Mouse (Mus musculus): ENCODE measurements around the gene Cilp. TPM values are rescaled to one million over a fixed set of nuclear protein-coding genes. Genes with fewer than 3 reads are reported as not detected.
A peak's percentile ranks its signal among the peaks of the same experiment; 100 is the strongest.

The Cilp gene
- polyA plus RNA-seq, 1 experiment, result 0.15 TPM

DNA sequence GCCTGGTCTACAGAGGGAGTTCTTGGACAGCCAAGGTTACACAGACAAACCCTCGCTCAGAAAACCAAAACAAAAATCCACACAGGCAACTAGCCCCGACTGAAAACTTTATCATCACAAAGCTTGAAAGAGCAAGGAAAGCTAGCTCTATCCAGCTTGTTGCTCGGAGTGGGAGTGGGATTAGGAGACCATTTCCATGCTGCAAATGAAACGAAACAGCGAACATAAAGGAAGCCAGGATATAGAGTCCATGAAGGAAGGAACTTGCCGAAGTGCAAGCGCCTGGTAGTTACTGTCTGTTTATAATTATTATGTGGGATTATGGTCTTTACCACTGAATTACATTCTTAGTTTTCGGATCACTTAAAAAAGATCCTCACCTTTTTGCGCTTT is 28.6 kb downstream of the Cilp start:
- H3K9ac ChIP-seq (ENCODE audit: low read depth, poor library complexity, severe bottlenecking), result peak overlapping the region; percentile 74
- peaks cover 4% of the 10 kb centered on the region; the same call in 1 of the 2 replicates for H3K36me3 ChIP-seq (ENCODE audit: control insufficient read depth, insufficient read depth, low read length, poor library complexity, severe bottlenecking)
- no peaks in the 10 kb centered on the region for H3K4me1 ChIP-seq (ENCODE audit: control insufficient read depth, insufficient read depth, low read length)
- TF ChIP-seq EP300 (IDR thresholded peaks at IDR 0.05; ENCODE audit: insufficient read depth, low read depth, low read length) (no peak), CTCF (IDR thresholded peaks at IDR 0.05; ENCODE audit: low read depth, low read length) (no peak), POLR2A (IDR thresholded peaks at IDR 0.05; ENCODE audit: insufficient read depth, low read length) (no peak)
- peak overlapping the region; percentile 84 for H3K4me3 ChIP-seq (ENCODE audit: low read depth, low read length)
- H3K9me3 ChIP-seq (replicated peaks; ENCODE audit: control insufficient read depth, insufficient read depth, low read length, poor library complexity, severe bottlenecking), result no peaks in the 10 kb centered on the region
- H3K27me3 ChIP-seq (ENCODE audit: control insufficient read depth, insufficient read depth, low read length, poor library complexity, severe bottlenecking), result no peaks in the 10 kb centered on the region
- peak overlapping the region; percentile 43; the same call in 1 of the 2 replicates for H3K27ac ChIP-seq (ENCODE audit: insufficient read depth, low read length)

DNA sequence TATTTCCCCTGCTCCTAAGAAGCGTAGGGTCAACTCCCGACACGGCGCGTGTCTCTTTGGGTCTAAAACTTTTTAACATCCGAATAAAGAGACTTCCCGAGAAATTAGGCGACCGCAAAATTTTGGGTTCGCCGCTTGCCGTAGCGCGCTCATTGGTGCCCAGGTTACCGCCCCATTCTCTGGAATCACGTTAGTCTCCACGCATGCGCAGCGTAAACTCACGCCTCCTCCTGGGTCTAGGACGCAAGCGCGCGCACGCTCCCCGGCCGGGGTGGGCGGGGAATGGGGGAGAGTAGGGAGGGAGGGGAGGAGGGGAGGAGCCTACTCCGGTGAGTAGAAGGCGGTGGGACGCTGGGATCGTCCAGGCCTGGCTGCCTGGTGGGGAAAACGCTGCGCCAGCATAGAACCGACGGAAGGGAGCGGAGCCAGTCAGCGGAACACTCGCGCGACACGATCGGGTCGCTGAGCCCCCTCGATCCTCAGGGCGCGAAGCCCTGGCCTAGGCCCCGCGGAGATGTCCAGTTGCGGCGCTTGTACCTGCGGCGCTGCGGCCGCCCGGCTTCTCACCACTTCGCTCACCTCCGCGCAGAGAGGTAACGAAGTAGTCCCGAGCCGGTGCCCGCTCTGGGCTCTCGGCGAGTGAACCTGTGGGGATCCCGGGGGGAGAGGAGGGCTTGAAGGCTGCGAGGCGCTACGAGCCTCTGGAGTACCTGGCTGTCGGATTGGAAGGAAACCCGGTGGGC is 29.2 kb downstream of the Cilp start, which contains the start of gene Clpx:
Gene Clpx, plus strand, starts transcription at position 288 of the 743 bp plus-strand sequence.
- TF ChIP-seq POLR2A (IDR thresholded peaks at IDR 0.05; ENCODE audit: insufficient read depth, low read length) (no peak), CTCF (IDR thresholded peaks at IDR 0.05; ENCODE audit: low read depth, low read length) (no peak), EP300 (IDR thresholded peaks at IDR 0.05; ENCODE audit: insufficient read depth, low read depth, low read length) (no peak)
- Histone ChIP-seq H3K27ac (ENCODE audit: insufficient read depth, low read length) (peak within 1 kb of the TSS; percentile 43), H3K4me3 (ENCODE audit: low read depth, low read length) (peak within 1 kb of the TSS; percentile 93), H3K9ac (ENCODE audit: low read depth, poor library complexity, severe bottlenecking) (peak within 1 kb of the TSS; percentile 74), H3K9me3 (replicated peaks; ENCODE audit: control insufficient read depth, insufficient read depth, low read length, poor library complexity, severe bottlenecking) (no peaks in the 10 kb centered on the region), H3K27me3 (ENCODE audit: control insufficient read depth, insufficient read depth, low read length, poor library complexity, severe bottlenecking) (no peaks in the 10 kb centered on the region), H3K4me1 (ENCODE audit: control insufficient read depth, insufficient read depth, low read length) (no peaks in the 10 kb centered on the region), H3K36me3 (ENCODE audit: control insufficient read depth, insufficient read depth, low read length, poor library complexity, severe bottlenecking) (peaks cover 4% of the 10 kb centered on the region; the same call in 1 of the 2 replicates)

DNA sequence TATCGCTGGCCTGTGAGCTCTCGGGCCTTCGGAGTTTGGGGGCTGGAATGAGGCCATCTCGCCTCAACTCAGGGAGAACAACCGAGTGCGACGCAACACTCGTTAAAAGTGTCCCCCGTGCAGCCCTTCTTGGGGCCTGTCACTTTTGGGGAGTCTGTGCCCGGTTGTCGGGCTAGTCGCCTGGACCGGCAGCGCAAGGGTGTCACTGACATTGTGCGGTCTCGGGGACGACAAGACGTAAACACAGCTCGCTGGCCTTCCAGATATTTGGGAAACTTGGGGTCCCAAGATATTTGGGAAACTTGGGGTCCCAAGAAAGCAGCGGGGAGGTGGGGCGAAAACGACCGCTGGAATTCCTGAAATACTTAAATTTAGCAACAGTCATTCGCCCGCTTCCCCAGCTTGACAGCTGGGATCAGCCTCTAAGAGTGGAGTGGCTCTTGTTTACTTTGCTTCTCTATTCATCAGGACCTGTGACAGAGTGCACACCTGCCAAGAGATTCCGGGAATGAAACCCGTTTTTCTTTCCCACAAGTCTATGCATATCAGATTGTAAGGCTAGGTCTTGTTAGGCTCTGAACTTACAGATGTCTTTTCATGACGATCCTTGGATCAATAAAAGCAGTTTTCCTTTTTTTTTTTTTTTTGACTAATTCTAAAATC is 29.9 kb downstream of the Cilp start:
- peak overlapping the region; percentile 74 for H3K9ac ChIP-seq (ENCODE audit: low read depth, poor library complexity, severe bottlenecking)
- TF ChIP-seq POLR2A (IDR thresholded peaks at IDR 0.05; ENCODE audit: insufficient read depth, low read length), result no peak
- no peak for TF ChIP-seq EP300 (IDR thresholded peaks at IDR 0.05; ENCODE audit: insufficient read depth, low read depth, low read length)
- TF ChIP-seq CTCF (IDR thresholded peaks at IDR 0.05; ENCODE audit: low read depth, low read length), result no peak
- peaks cover 4% of the 10 kb centered on the region for H3K36me3 ChIP-seq (ENCODE audit: control insufficient read depth, insufficient read depth, low read length, poor library complexity, severe bottlenecking)
- H3K4me3 ChIP-seq (ENCODE audit: low read depth, low read length), result peak overlapping the region; percentile 93
- H3K27ac ChIP-seq (ENCODE audit: insufficient read depth, low read length), result no peak overlapping the region
- no peaks in the 10 kb centered on the region for H3K9me3 ChIP-seq (replicated peaks; ENCODE audit: control insufficient read depth, insufficient read depth, low read length, poor library complexity, severe bottlenecking)
- H3K27me3 ChIP-seq (ENCODE audit: control insufficient read depth, insufficient read depth, low read length, poor library complexity, severe bottlenecking), result no peaks in the 10 kb centered on the region
- H3K4me1 ChIP-seq (ENCODE audit: control insufficient read depth, insufficient read depth, low read length), result no peaks in the 10 kb centered on the region

DNA sequence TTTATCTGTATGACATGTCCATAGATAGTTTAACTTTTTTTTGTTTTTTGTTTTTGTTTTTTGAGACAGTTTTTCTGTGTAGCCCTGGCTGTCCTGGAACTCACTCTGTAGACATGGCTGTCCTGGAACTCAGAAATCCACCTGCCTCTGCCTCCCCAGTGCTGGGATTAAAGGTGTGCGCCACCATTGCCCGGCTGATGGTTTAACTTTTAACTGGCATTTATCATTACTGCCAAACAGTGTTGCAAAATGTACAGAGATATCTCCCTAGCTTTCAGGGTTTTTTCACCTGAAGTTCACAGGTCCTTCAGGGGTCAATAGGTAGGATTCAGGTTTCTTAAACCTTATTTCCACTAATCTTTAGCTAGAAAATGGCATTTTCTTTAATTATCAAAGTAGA is 32.1 kb downstream of the Cilp start:
- no peaks in the 10 kb centered on the region for H3K27me3 ChIP-seq (ENCODE audit: control insufficient read depth, insufficient read depth, low read length, poor library complexity, severe bottlenecking)

DNA sequence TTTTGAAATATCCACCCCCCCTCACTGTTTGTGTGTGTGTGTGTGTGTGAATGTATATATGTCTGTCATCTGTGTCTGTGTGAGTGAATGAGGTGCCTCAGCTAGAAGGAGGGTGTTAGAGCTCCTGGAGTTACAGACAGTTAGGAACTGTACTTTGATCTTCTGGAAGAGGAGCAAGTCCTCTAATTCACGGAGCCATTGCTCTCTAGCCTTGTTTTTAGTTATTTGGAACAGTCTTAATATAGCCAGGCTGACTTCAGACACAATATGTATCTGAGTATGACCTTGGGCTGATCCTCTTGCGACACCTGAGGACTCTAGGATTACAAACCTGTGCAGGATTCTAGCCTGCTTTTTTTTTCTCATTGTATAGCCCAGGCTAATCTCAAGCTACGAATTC is 33.8 kb downstream of the Cilp start:
- H3K27ac ChIP-seq (ENCODE audit: insufficient read depth, low read length), result no peak overlapping the region
- no peaks in the 10 kb centered on the region for H3K4me1 ChIP-seq (ENCODE audit: control insufficient read depth, insufficient read depth, low read length)
- H3K4me3 ChIP-seq (ENCODE audit: low read depth, low read length), result no peak overlapping the region
- H3K9ac ChIP-seq (ENCODE audit: low read depth, poor library complexity, severe bottlenecking), result no peak overlapping the region
- TF ChIP-seq EP300 (IDR thresholded peaks at IDR 0.05; ENCODE audit: insufficient read depth, low read depth, low read length) (no peak), POLR2A (IDR thresholded peaks at IDR 0.05; ENCODE audit: insufficient read depth, low read length) (no peak), CTCF (IDR thresholded peaks at IDR 0.05; ENCODE audit: low read depth, low read length) (no peak)
- H3K9me3 ChIP-seq (replicated peaks; ENCODE audit: control insufficient read depth, insufficient read depth, low read length, poor library complexity, severe bottlenecking), result no peaks in the 10 kb centered on the region
- H3K36me3 ChIP-seq (ENCODE audit: control insufficient read depth, insufficient read depth, low read length, poor library complexity, severe bottlenecking), result peaks cover 18% of the 10 kb centered on the region
- H3K27me3 ChIP-seq (ENCODE audit: control insufficient read depth, insufficient read depth, low read length, poor library complexity, severe bottlenecking), result no peaks in the 10 kb centered on the region

More for the DNA sequence above, 32.1 kb downstream of the Cilp start:
- H3K9me3 ChIP-seq (replicated peaks; ENCODE audit: control insufficient read depth, insufficient read depth, low read length, poor library complexity, severe bottlenecking), result no peaks in the 10 kb centered on the region
- H3K36me3 ChIP-seq (ENCODE audit: control insufficient read depth, insufficient read depth, low read length, poor library complexity, severe bottlenecking), result peaks cover 10% of the 10 kb centered on the region
- no peak overlapping the region for H3K4me3 ChIP-seq (ENCODE audit: low read depth, low read length)
- no peak overlapping the region for H3K27ac ChIP-seq (ENCODE audit: insufficient read depth, low read length)
- H3K4me1 ChIP-seq (ENCODE audit: control insufficient read depth, insufficient read depth, low read length), result no peaks in the 10 kb centered on the region
- TF ChIP-seq CTCF (IDR thresholded peaks at IDR 0.05; ENCODE audit: low read depth, low read length) (no peak), POLR2A (IDR thresholded peaks at IDR 0.05; ENCODE audit: insufficient read depth, low read length) (no peak)
- no peak overlapping the region for H3K9ac ChIP-seq (ENCODE audit: low read depth, poor library complexity, severe bottlenecking)

DNA sequence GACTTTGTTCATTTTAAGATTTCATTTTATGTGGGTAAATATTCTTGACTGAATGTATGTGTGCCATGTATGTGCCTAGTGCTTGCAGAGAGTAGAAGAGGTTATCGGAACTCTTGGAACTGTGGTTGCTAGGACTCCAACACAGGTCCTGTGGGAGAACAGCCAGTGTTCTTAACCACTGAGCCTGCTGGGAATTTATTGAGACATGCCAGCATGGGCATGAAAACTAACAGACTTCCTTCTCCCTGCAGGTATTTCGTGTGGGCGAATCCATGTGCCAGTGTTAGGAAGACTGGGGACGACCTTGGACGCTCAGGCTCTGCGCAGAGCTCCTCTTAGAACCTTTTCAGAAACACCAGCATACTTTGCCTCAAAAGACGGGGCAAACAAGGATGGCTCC is 34.7 kb downstream of the Cilp start:
- Histone ChIP-seq H3K36me3 (ENCODE audit: control insufficient read depth, insufficient read depth, low read length, poor library complexity, severe bottlenecking) (peaks cover 21% of the 10 kb centered on the region), H3K9me3 (replicated peaks; ENCODE audit: control insufficient read depth, insufficient read depth, low read length, poor library complexity, severe bottlenecking) (no peaks in the 10 kb centered on the region), H3K27me3 (ENCODE audit: control insufficient read depth, insufficient read depth, low read length, poor library complexity, severe bottlenecking) (no peaks in the 10 kb centered on the region)

More for the DNA sequence above, 34.7 kb downstream of the Cilp start:
- TF ChIP-seq POLR2A (IDR thresholded peaks at IDR 0.05; ENCODE audit: insufficient read depth, low read length) (no peak), EP300 (IDR thresholded peaks at IDR 0.05; ENCODE audit: insufficient read depth, low read depth, low read length) (no peak), CTCF (IDR thresholded peaks at IDR 0.05; ENCODE audit: low read depth, low read length) (no peak)
- Histone ChIP-seq H3K27ac (ENCODE audit: insufficient read depth, low read length) (no peak overlapping the region), H3K4me1 (ENCODE audit: control insufficient read depth, insufficient read depth, low read length) (no peaks in the 10 kb centered on the region), H3K9ac (ENCODE audit: low read depth, poor library complexity, severe bottlenecking) (no peak overlapping the region), H3K4me3 (ENCODE audit: low read depth, low read length) (no peak overlapping the region)
